Comparison of ENCODE assay signal across 8 mouse cellular contexts in genomic region chr8:127589291-127589690, GRCm38 (mm10).
A peak's percentile ranks its signal among the peaks of the same experiment; 100 is the strongest.
DNase-seq lines count a peak whose midpoint lies in the region; ATAC-seq and TF ChIP-seq lines count a peak whose summit lies in the region.

No protein-coding gene starts in this region.

- no peak for TF ChIP-seq POLR2A in kidney, adult 2 months (IDR thresholded peaks at IDR 0.05; ENCODE audit: low read depth, low read length)

- no peak overlapping the region for H3K27ac ChIP-seq in kidney, adult 2 months (ENCODE audit: insufficient read depth, low read depth, low read length)

- H3K27me3 ChIP-seq in kidney, adult 2 months (replicated peaks; ENCODE audit: control insufficient read depth, insufficient read depth, low read length), result no peaks in the 10 kb centered on the region
- no peaks in the 10 kb centered on the region for H3K27me3 ChIP-seq in splenic B cell, adult 2 months (ENCODE audit: control insufficient read depth, insufficient read depth, low read length, poor library complexity, severe bottlenecking)

- TF ChIP-seq CTCF in kidney, adult 2 months (conservative IDR thresholded peaks at IDR 0.05; ENCODE audit: insufficient read depth, insufficient read length, low read depth, low read length), result peak; percentile 77

- H3K4me1 ChIP-seq in kidney, adult 2 months (ENCODE audit: control insufficient read depth, insufficient read depth, low read length), result no peaks in the 10 kb centered on the region

- H3K4me3 ChIP-seq in kidney, adult 2 months (ENCODE audit: insufficient read depth, low read depth, low read length), result no peak overlapping the region

- peak; percentile 47 for DNase-seq in gastrocnemius, adult 18-20 months (ENCODE audit: low spot score)
- DNase-seq in gastrocnemius, adult 8-10 months (ENCODE audit: low spot score in 2 of 2), result no peak
- peak; percentile 11 for DNase-seq in 3134 (ENCODE audit: extremely low read depth, insufficient read length, low spot score)
- DNase-seq in WW6 (ENCODE audit: low read depth, low spot score), result peak; percentile 29
- peak; percentile 70 for DNase-seq in kidney, adult 2 months
- DNase-seq in lung, postnatal 14 days, result peak; percentile 78
- DNase-seq in splenic B cell, adult 2 months (ENCODE audit: low read depth, low spot score), result peak; percentile 66

- ATAC-seq in common myeloid progenitor, adult 5-6 weeks (replicated peaks; ENCODE audit: low read depth, poor library complexity, severe bottlenecking), result peak; percentile 57; the same call in 1 of the 2 replicates

- 52% methylated on average over 4 of the region's 4 CpGs for WGBS in kidney, adult 2 months

- no peaks in the 10 kb centered on the region for H3K36me3 ChIP-seq in kidney, adult 2 months (ENCODE audit: control insufficient read depth, insufficient read depth, low read length)
- no peaks in the 10 kb centered on the region for H3K36me3 ChIP-seq in splenic B cell, adult 2 months (ENCODE audit: control insufficient read depth, insufficient read depth, low read length, poor library complexity, severe bottlenecking)

Comparison
In these comparisons a context has a peak if more than half of its experiments do, and no peak if none do; other contexts are left out.
1. DNase-seq: peak in gastrocnemius, adult 18-20 months (single experiment), 3134 (single experiment), WW6 (single experiment), kidney, adult 2 months (single experiment), lung, postnatal 14 days (single experiment) and splenic B cell, adult 2 months (single experiment); none in gastrocnemius, adult 8-10 months (0 of 2).